Mouse (Mus musculus) spleen, postnatal 10 days (tissue): Measurements from ENCODE around the gene Tmsb10.
A peak's percentile ranks its signal among the peaks of the same experiment; 100 is the strongest.

Experiments used
- DNase-seq, 2 experiments: peaks; one replicate each; pipeline ENCODE4 v3.0.0; 2021 to 2022; ENCODE audit warnings: low spot score in 2 of 2

The Tmsb10 gene

DNA sequence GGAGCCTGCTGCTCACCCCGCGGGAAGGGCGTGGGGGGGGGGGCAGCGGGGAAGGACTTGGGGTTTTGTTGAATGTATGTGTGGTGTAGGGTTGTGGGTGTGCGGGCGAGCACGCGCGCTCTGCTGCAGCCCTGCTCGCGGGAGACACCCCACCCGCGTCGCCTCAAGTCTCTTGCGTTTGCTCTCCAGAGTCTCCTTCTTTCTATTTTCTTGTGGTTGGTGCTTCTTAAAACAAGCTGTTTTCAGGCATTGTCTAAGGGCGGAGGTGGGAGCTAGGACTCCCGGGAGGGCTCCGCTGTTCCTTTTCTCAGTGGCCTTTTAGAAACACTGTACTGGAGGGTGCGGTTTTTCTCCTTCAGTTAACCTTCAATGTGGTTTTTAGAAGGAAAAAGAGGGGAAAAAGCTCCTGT is at the start of gene Tmsb10:
Gene Tmsb10, minus strand, starts transcription at position 87 of the 410 bp plus-strand sequence.
- DNase-seq = no peak

DNA sequence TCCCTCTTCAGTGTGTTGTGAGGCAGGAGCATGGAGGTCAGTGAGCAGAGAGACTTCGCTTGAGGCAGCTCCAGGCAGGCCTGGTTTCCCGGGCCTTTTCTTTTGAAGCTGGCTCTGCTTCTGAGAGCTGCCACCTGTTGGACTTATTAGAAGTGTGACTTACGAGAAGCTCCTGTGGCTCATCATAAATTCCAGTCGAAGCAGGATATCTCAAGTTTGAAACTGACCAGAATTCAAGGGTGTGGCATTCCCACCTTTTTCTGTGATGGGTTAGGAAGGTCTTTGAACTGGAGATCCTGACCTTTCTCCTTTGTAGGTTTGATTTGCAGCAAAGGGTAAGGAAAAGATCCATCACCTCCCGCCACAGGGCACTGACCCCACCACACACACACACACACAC is 45.1 kb upstream of the Tmsb10 start:
- DNase-seq = no peak

DNA sequence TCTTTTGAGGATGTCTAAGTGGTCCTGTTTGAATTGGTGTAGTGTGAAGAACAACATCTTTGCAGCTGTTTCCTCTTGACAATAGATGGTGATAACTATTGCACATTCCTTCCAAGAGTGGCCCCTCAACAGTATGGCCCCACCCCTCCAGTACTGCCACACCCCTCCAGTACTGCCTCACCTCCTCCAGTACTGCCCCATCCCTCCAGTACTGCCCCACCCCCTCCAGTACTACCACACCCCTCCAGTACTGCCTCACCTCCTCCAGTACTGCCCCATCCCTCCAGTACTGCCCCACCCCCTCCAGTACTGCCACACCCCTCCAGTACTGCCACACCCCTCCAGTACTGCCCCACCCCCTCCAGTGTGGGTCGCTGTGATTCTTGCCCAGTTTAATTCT is 43.8 kb upstream of the Tmsb10 start:
- DNase-seq = no peak

DNA sequence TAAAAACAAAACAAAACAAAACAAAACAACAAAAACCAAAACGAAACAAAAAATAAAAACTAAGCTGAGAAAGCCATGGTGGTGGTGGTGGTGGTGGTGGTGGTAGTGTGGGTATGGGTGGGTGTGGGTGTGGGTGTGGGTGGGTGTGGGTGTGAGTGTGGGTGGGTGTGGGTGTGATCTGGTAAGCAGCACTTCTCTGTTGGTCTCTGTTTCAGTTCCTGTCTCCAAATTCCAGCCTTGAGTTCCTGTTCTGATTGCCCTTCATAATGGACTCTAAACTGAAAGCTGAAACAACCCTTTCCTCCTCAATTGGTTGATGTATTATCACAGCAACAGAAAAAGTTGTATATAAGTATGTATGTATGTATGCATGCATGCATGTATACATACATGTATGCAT is 40.3 kb upstream of the Tmsb10 start:
- DNase-seq = no peak

DNA sequence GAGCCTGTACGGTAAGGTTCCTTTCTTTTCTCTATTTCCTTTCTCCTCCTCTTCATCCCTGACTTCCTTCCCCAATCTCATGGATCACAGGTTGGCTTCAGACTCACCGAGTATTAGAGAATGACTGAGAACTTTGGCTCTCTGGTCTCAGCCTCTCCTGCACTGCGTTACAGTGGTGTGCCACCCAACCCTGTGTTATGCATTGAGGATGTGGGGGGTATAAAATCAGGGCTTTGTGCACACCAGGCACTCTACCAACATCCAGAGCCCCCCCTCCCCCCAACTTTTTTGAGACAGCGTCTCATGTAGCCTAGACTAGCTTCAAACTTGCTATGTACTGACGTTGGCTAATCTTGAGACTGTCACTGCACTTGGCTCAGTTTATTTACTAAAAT is 35.1 kb upstream of the Tmsb10 start:
- no peak for DNase-seq

DNA sequence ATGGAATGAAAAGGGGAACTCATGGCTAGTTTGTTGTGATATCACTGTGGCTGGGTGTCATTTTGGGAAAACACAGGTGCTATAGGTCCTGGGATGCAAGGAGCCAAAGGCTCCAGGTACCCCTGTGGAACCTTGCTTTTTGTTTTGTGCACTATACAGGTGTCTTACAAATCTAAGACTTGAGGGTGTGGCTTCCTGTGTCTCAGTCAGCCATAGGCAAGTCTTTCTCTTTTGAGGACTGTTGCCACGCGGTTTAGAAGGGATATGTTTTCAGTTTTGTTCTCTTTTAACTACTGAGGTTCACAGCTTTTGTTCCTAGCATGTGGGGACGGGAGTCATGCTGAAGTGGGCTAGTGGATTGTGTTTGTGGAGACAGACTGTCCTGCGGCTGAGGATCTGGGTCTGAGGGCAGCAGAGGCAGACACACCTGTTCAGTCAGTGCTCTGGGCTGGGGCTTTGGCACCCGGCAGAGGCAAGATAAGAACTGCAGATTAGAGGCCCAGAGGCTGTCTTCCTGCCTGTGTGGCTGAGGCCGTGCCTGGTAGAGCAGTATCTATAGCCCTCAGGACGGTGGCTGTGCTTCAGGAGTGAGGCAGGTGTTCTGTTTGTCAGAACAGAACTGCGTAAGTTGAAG is 34.6 kb upstream of the Tmsb10 start:
- peak in 1 of 2 experiments; percentile 26 for DNase-seq

DNA sequence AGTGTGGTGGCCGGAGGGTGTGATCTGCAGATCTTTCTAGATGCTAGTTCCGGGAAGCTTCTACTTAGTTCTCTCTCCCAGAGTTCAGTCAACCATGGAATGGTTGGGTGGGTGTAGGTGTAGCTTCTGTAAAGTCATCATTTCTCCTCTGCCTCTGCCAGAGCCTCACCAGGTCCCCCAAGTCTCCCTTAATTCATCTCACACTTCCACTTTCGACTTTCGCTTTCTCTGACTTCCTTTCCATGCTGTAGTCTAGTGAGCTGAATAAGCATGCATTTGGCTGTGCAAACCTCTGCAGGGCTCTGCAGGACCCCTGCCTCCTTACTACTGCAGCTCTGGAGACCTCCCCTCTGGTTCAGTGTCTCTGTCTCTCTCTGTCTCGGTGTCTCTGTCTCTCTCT is 31.7 kb upstream of the Tmsb10 start:
- peak in 1 of 2 experiments; percentile 17 for DNase-seq

DNA sequence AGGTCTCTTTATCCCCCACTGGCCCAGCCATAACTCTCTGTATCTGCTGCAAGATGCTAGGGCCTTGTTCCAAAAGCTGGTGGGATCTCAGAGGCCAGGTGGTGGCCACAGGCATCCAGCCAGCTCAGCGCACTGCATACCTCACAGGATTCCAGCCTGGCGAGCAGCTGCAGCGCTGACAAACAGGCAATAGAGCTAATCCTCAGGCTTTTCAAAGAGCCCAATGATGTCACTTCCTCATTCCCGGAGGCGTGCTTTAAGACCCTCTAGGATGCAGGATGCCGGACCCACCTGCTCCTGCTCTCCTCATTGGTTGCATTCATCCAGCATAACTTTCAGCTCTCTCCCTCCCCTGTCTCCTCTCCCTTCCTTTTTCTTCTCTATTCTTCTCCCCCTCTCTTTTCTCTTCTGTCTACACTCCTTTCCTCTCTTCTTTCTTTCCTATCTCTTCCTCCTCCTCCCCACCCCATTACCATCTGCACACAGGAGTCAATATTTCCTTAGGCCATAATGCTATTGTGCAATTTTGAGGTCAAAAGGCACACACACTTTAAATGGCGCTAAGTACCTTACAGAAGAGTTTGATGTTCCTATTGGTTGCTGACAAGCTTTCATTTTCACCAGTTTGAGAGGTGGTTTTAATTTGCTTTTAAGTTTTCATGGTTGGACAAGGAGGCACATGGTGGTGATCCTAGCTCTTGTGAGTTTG is 30.6 kb upstream of the Tmsb10 start:
- no peak for DNase-seq

DNA sequence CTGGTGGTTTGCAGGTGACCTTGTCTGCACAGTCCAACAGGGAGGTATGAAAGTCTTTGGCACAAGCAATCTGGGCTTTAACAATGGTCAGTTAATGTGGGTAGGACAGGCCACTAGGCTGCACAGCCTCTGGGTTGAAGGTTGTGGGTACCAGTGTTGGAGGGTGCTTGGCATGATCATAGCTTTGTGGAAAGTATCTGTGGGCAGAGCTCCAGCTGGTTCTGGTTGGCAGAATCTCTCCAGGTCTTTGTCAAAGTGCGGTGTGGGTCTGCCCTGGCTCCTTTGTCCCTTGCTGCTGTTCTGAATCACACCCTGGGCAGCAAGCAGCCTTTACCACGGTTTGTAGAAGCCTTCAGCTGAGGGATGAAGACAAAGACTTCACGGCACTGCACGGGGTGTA is 24.0 kb upstream of the Tmsb10 start:
- no peak for DNase-seq

DNA sequence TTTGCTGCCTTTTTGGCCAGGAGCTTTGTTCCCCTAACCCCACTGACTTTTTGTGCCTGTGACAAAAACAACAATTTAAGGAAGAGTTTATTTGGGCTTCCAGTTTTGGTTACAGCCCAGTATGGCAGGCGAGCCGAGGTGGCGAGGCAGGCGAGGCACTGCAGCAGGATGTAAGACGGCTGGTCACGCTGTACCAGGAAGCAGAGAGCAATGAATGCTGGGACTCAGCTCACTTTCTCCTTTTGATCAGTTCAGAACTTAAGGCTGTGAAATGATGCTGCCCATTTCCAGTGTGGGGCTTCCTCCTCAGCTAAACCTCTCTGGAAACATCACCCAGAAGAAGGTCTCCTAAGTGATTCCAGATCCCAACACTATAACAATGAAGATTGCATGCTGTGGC is 23.3 kb upstream of the Tmsb10 start:
- no peak for DNase-seq

DNA sequence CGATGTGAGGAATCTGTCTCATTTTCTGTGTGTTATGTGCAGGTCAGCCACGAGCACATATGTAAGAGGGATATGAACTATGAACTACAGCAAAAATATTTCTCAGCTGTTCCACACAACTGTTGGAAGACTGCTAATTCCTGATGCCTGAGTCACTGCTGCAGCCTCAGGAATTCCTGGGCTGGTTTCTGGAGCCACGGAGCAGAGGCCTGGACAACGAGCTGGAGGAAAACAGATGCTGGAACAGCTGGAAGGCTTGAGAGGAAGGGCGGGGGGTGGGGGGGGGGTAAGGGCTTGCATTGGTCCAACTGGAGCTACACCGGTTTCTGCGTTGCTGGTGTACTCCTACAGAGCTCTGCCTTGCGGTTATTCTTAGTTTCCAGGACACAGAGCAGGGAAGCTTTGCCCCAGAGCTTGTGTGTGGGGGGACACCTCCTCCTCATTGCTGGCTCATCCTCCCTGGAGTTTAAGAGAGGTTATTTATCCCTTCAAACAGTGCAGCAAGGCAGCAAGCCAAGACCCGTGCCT is 22.6 kb upstream of the Tmsb10 start:
- no peak for DNase-seq

DNA sequence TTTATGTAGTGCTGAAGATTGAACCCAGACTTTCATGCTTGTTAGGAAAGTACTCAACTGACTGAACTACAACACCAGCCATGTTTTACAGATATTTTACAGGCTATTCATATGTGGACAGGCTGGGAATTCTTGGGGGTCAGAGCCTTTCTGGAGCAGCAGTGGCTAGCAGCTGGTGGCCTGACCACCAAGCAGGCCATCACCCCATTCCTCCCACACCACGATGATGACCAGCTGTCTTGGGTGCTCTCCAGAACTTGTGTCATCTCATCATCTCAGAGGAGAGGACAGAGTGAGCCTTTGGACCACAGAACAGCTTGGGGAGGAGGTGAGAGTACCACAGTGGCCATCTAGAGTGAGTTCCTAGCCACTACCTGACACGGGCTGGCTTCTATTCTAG is 18.3 kb upstream of the Tmsb10 start:
- no peak for DNase-seq

DNA sequence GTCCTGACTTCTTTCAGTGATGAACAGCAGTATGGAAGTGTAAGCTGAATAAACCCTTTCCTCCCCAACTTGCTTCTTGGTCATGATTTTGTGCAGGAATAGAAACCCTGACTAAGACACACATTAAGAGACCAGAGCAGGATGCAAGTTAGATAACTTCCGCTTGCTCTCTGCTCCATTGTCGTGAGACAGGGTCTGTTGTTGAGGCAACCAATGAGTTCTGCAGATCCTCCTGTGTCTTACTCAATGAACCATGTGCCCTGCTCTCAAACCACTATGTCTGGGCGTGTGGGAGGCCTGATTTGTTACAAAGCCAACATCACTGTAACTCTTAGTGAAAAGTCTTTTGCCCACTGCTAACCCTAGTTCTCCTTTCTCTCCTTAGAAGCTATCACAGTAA is 12.5 kb upstream of the Tmsb10 start:
- DNase-seq = no peak

DNA sequence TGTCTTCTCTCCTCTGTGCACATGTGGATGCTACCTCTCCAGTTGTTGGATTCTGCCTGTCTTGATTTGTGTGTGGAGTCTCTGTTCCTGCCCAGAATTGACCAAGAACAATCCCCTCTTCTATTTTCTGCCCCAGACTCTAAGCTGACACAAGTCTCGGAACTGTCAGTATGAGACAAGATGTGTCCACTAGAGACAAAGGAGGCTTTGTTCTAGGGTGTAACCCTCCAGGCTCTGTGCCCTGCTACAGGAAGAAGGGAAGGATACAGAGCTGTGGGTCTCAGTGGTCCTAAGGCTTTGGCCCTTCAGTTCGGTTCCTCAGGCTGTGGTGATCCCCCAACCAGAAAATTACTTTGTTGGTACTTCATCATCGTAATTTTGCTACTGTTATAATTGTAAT is 11.2 kb upstream of the Tmsb10 start:
- no peak for DNase-seq

DNA sequence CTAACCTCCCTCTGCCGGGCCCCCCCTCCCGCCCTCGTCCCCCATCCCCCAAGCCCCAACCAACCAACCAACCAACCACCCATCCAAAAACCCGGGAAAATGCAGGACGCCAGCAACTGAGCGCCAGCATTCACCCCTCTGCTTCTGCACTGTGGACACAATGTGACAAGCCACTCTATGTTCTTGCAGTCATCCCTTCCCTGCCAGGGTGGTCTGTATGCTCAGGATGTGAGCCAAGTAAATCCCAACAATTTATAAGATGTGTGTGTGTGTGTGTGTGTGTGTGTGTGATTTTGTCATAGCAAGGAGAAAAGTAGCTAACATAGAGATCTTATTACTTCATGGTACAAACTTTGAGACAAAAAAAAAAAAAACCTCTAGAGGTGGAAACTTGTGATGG is 6.7 kb upstream of the Tmsb10 start:
- no peak for DNase-seq

DNA sequence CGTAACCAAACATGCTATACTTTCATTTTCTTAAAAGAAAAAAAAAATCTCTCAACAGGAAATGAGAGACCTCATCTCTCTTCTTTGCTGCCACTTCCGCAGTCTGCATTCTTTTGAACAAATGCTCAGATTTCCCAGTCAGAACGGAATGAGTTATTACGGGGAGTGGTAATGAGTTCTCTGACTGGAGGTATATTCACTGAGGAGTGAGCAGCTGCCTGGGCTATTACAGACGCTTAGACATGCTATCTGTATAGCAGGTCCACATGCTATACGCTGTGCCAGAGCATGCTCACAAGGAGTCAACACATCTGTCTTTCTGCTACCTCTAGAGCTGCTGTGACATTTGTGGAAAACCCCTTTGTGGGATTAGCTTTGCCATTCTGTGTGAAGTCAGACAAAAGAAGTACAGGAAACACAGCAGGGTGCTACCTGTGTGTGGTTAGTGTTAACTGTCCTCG is 3.8 kb upstream of the Tmsb10 start:
- no peak for DNase-seq

DNA sequence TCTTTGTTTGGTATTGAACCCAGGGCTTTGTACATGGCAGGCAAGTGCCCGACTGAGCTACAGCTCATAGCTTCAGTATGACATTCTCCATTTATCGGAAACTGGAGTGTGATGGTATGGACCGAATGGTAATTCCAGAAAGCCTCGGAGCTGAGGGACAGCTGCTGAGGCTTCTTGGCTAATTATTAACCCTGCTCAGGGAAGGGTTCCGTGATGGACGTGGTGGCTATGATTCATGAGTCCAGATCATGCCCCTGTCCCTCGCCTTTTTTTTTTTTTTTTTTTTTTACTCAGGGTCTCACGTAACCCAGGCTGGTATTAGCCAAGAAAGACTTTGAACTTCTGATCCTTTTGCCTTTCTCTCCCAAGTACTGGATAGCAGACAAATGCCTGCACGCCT is 3.1 kb upstream of the Tmsb10 start:
- DNase-seq = no peak

DNA sequence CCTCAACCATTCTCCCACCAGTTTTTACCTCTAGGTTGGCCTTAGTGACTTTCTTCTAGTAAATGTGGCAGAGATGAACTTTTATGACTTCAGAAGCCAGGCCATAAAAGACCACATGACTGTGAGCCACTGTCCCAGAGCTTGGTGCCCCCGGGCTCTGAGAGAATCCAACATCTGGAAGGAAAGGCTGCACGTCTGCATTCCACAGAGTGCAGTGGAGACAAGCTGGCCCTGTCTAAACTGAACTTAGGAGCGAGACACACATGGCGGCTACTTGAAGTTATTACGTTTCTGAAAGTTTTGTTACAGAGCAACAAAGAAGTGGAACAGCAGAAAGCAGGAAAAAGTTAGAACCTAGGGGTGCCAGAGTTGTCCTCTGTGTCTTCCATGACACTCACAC is 2.1 kb upstream of the Tmsb10 start:
- DNase-seq = no peak

DNA sequence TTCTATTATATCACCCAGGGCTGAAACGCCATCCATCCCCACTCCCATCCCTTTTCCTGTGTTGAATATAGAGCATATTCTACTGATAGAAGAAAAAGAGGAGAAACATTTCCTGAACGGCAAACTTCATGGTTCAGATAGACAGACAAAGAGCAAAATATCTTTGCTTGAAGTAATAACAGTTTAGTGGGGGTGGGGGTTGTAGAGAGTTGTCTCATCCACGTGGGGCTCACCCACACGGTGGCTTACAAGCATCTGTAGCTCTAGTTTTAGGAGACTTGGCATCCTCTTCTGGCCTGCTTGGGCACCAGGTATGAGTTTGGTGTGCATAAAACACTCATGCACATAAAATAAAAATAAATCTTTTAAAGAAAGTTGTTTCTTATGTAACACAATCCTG is 627 bp upstream of the Tmsb10 start:
- no peak for DNase-seq

DNA sequence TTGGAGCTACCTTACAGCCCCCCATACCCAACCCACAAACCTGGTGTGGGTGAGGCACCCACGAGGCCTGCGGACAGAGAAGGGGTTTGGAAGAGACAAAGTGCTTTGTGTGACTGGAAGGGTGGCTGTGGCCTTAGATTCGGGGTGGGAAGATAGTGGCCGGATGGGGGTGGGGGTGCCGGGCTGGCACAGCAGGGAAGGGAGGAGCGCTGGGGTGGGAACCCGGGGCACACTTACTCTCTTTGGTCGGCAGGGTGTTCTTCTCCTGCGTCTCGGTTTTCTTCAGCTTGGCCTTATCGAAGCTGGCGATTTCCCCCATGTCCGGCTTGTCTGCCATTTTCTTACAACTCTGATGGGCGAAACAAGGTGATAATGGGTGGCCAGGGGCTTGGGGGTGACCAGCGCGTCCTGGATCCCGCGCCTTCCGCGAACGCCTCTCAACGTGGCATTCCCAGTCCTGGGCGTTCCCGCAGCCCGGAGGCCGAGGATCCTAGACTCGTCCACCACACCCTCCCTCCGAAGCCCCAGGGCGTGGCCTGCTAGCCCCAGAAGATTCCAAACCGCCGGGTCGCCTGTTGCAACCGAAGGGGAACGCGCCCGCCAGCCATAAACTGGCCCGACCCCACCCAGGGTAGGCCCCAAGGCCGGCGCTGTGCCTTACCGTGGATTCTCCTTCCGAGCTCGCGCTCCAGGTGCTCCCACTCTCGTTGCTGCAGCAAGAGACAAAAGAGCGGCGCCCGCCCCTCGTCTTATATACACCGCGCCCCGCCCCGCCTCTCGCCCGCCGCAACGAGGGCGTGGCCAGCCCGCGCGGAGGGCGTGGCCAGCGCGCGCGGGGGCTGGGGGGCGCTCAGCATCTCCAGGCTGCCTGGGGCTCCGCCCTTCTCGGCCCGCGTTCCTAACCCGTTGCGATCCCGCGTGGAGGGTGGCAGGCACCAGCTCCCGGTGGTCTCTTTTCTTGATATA is 589 bp downstream of the Tmsb10 start:
- peak; percentile 76 to 84 for DNase-seq

DNA sequence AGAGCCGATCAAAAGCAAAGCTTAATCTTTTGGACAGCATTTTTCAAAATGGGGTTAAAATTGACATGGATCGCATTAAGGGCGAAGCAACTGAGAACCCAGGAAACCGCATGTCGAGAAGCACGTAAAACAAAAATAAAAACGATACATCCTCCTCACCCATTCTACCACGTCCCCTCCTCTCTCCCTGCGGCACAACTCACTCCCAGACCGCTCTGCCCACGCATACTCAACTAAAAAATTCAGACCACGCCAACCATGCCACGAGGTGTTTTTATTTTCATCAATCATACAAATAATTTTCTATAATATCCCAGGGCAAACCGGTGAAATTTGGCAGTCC is 1.5 kb downstream of the Tmsb10 start:
- no peak for DNase-seq
